Mouse (Mus musculus): ENCODE data around the gene Tmem141.
A peak's percentile ranks its signal among the peaks of the same experiment; 100 is the strongest.

Tmem141 gene

GRCm38 (mm10) chr2:25577951-25578795 is 43.6 kb downstream of the Tmem141 start:
- no peak for DNase-seq (ENCODE audit: low read depth, low spot score)

GRCm38 (mm10) chr2:25576965-25577891 is 44.6 kb downstream of the Tmem141 start:
- no peak for DNase-seq (ENCODE audit: low read depth, low spot score)

GRCm38 (mm10) chr2:25576028-25576850 is 45.6 kb downstream of the Tmem141 start:
- no peak for DNase-seq (ENCODE audit: low read depth, low spot score)

- DNase-seq (ENCODE audit: low read depth, low spot score): no peak
These were observed 46.3 kb downstream of the Tmem141 start for GRCm38 (mm10) chr2:25575432-25576027.

- DNase-seq (ENCODE audit: low read depth, low spot score): peak; percentile 98
These were observed 47.0 kb downstream of the Tmem141 start, which contains the start of the genes Mamdc4 and Phpt1 for GRCm38 (mm10) chr2:25574579-25575431. Gene Mamdc4 (minus strand): TSS chr2:25574845. Gene Phpt1 (minus strand): TSS chr2:25575224.

- DNase-seq (ENCODE audit: low read depth, low spot score): no peak
These were observed 47.7 kb downstream of the Tmem141 start for GRCm38 (mm10) chr2:25574136-25574535.

- DNase-seq (ENCODE audit: low read depth, low spot score): no peak
These were observed 48.7 kb downstream of the Tmem141 start for GRCm38 (mm10) chr2:25573068-25573467.

- DNase-seq (ENCODE audit: low read depth, low spot score): no peak
These were observed 50.6 kb downstream of the Tmem141 start for GRCm38 (mm10) chr2:25571221-25571620.
